Mouse (Mus musculus) stomach, embryonic 16.5 days (tissue): ENCODE measurements around the gene Pnpla3. TPM values are rescaled to one million over a fixed set of nuclear protein-coding genes. Genes with fewer than 3 reads are reported as not detected.

Experiments used
- ATAC-seq: fragments of 200-750 bp; cut with Nextera tagmentation; 2 replicates; pipeline ENCODE4 v1.8.0; 2017; ENCODE audit warnings: moderate number of reproducible peaks, moderate TSS enrichment; ENCODE audit not compliant: insufficient read depth, low FRiP score
- H3K27ac ChIP-seq: fragments of 300-500 bp; sonication (generic); 2 replicates; pipeline ENCODE4 v1.5.1; 2014; ENCODE audit warnings: low read length
- H3K27me3 ChIP-seq: fragments of 300-500 bp; sonication (generic); 2 replicates; pipeline ENCODE4 v1.6.1; 2014; ENCODE audit warnings: low read length, control low read depth, mixed read lengths; ENCODE audit not compliant: control insufficient read depth, insufficient read depth
- H3K36me3 ChIP-seq: fragments of 300-500 bp; sonication (generic); 2 replicates; pipeline ENCODE4 v1.6.1; 2014; ENCODE audit warnings: low read length; ENCODE audit not compliant: control insufficient read depth, insufficient read depth
- H3K4me1 ChIP-seq: fragments of 300-500 bp; sonication (generic); 2 replicates; pipeline ENCODE4 v1.6.1; 2014; ENCODE audit warnings: low read length, control low read depth, mixed read lengths; ENCODE audit not compliant: control insufficient read depth, insufficient read depth
- H3K4me2 ChIP-seq: fragments of 300-500 bp; sonication (generic); 2 replicates; pipeline ENCODE4 v1.6.1; 2014; ENCODE audit warnings: low read depth, low read length, mixed read lengths
- H3K4me3 ChIP-seq: fragments of 300-500 bp; sonication (generic); replicated peaks from 2 replicates; pipeline ENCODE4 v1.5.1; 2014; ENCODE audit warnings: mild to moderate bottlenecking, low read length
- H3K9ac ChIP-seq: fragments of 300-500 bp; sonication (generic); 2 replicates; pipeline ENCODE4 v1.6.1; 2014; ENCODE audit warnings: low read length
- H3K9me3 ChIP-seq: fragments of 300-500 bp; sonication (generic); replicated peaks from 2 replicates; pipeline ENCODE4 v1.6.1; 2016; ENCODE audit warnings: low read length, control low read depth; ENCODE audit not compliant: control insufficient read depth
- WGBS: fragments of 180-500 bp; shearing (Covaris S2); extraction: QIAGEN DNeasy Blood & Tissue Kit; methylation state at CpG from one replicate; pipeline ENCODE4 v1.1.7; 2014; 5-methylcytosine and 5-hydroxymethylcytosine counted together
- polyA plus RNA-seq: library from polyadenylated mRNA; unstranded; fragments of >200 nt; fragmentation: Nextera tagmentation; extraction: Ambion mirVana; gene quantifications from 2 replicates; pipeline ENCODE4 v1.2.1, GENCODE M21; 2015

Pnpla3 gene
- polyA plus RNA-seq, 1 experiment from 2014 or later: 1.3 TPM

- H3K4me2 ChIP-seq: peak overlapping the region; percentile 26
- no peak overlapping the region for H3K9ac ChIP-seq
- WGBS: 24% methylated on average over 23 of the region's 23 CpGs
- peaks cover 11% of the 10 kb centered on the region for H3K4me1 ChIP-seq
- no peaks in the 10 kb centered on the region for H3K27me3 ChIP-seq
- H3K27ac ChIP-seq: 0 out of 2 replicates have a peak overlapping the region, but pooled peaks have one; percentile 44
- no peak overlapping the region for H3K4me3 ChIP-seq
- H3K36me3 ChIP-seq: no peaks in the 10 kb centered on the region
- H3K9me3 ChIP-seq: no peaks in the 10 kb centered on the region
- ATAC-seq: no peak
Measured at GRCm38 (mm10) chr15:84217969-84218782, 50.5 kb downstream of the Pnpla3 start.

- WGBS: 15% methylated on average over 9 of the region's 9 CpGs
- no peak overlapping the region for H3K9ac ChIP-seq
- peak overlapping the region; percentile 26; the same call in 1 of the 2 replicates for H3K4me2 ChIP-seq
- H3K27me3 ChIP-seq: no peaks in the 10 kb centered on the region
- peak; percentile 34; the same call in 1 of the 2 replicates for ATAC-seq
- H3K27ac ChIP-seq: peak overlapping the region; percentile 44; the same call in 1 of the 2 replicates
- H3K36me3 ChIP-seq: no peaks in the 10 kb centered on the region
- no peaks in the 10 kb centered on the region for H3K9me3 ChIP-seq
- H3K4me1 ChIP-seq: peaks cover 11% of the 10 kb centered on the region
- H3K4me3 ChIP-seq: no peak overlapping the region
Measured at GRCm38 (mm10) chr15:84218783-84219271, 51.2 kb downstream of the Pnpla3 start.

- Histone ChIP-seq H3K27ac (no peak overlapping the region), H3K4me1 (peaks cover 7% of the 10 kb centered on the region), H3K4me3 (no peak overlapping the region), H3K9ac (no peak overlapping the region), H3K27me3 (no peaks in the 10 kb centered on the region), H3K36me3 (no peaks in the 10 kb centered on the region), H3K4me2 (no peak overlapping the region), H3K9me3 (no peaks in the 10 kb centered on the region)
- ATAC-seq: no peak
- 68% methylated on average over 5 of the region's 5 CpGs for WGBS
Measured at GRCm38 (mm10) chr15:84221539-84221938, 53.9 kb downstream of the Pnpla3 start.

GRCm38 (mm10) chr15:84223423-84223822 lies 55.8 kb downstream of the Pnpla3 start:
- WGBS: 26% methylated on average over 6 of the region's 6 CpGs
- Histone ChIP-seq H3K4me1 (peaks cover 2% of the 10 kb centered on the region; the same call in 1 of the 2 replicates), H3K9me3 (no peaks in the 10 kb centered on the region), H3K4me3 (no peak overlapping the region), H3K9ac (no peak overlapping the region), H3K27me3 (no peaks in the 10 kb centered on the region), H3K4me2 (no peak overlapping the region), H3K27ac (no peak overlapping the region), H3K36me3 (no peaks in the 10 kb centered on the region)
- ATAC-seq: no peak; the same call in 1 of the 2 replicates

GRCm38 (mm10) chr15:84224779-84225178 lies 57.1 kb downstream of the Pnpla3 start:
- Histone ChIP-seq H3K27ac (no peak overlapping the region), H3K4me1 (no peaks in the 10 kb centered on the region), H3K36me3 (no peaks in the 10 kb centered on the region), H3K4me3 (no peak overlapping the region), H3K27me3 (no peaks in the 10 kb centered on the region), H3K4me2 (no peak overlapping the region), H3K9ac (no peak overlapping the region), H3K9me3 (no peaks in the 10 kb centered on the region)
- WGBS: 35% methylated on average over 10 of the region's 10 CpGs
- no peak for ATAC-seq

- Histone ChIP-seq H3K36me3 (no peaks in the 10 kb centered on the region), H3K4me2 (no peak overlapping the region), H3K9me3 (no peaks in the 10 kb centered on the region), H3K27ac (no peak overlapping the region), H3K4me1 (peaks cover 13% of the 10 kb centered on the region), H3K9ac (no peak overlapping the region), H3K27me3 (no peaks in the 10 kb centered on the region; the same call in 1 of the 2 replicates), H3K4me3 (no peak overlapping the region)
- 76% methylated on average over 15 of the region's 15 CpGs for WGBS
- no peak for ATAC-seq
Measured at GRCm38 (mm10) chr15:84226918-84227317, 59.3 kb downstream of the Pnpla3 start.

GRCm38 (mm10) chr15:84230661-84231060 lies 63.0 kb downstream of the Pnpla3 start:
- Histone ChIP-seq H3K9me3 (no peaks in the 10 kb centered on the region), H3K9ac (no peak overlapping the region), H3K36me3 (no peaks in the 10 kb centered on the region), H3K27me3 (no peaks in the 10 kb centered on the region; the same call in 1 of the 2 replicates), H3K4me3 (no peak overlapping the region), H3K4me1 (peaks cover 18% of the 10 kb centered on the region), H3K27ac (peak overlapping the region; percentile 15; the same call in 1 of the 2 replicates), H3K4me2 (peak overlapping the region; percentile 88)
- ATAC-seq: no peak
- WGBS: 19% methylated on average over 5 of the region's 5 CpGs

- H3K9ac ChIP-seq: peak overlapping the region; percentile 69
- H3K9me3 ChIP-seq: no peaks in the 10 kb centered on the region
- peaks cover 18% of the 10 kb centered on the region for H3K4me1 ChIP-seq
- H3K36me3 ChIP-seq: no peaks in the 10 kb centered on the region
- peak overlapping the region; percentile 27; the same call in 1 of the 2 replicates for H3K27ac ChIP-seq
- peak overlapping the region; percentile 88 for H3K4me2 ChIP-seq
- peak overlapping the region; percentile 55 for H3K4me3 ChIP-seq
- no peaks in the 10 kb centered on the region; the same call in 1 of the 2 replicates for H3K27me3 ChIP-seq
- 7% methylated on average over 16 of the region's 16 CpGs for WGBS
- ATAC-seq: no peak
Measured at GRCm38 (mm10) chr15:84231113-84231712, 63.6 kb downstream of the Pnpla3 start.
